ENCODE assay signal across 7 mouse cellular contexts in the genomic region with DNA sequence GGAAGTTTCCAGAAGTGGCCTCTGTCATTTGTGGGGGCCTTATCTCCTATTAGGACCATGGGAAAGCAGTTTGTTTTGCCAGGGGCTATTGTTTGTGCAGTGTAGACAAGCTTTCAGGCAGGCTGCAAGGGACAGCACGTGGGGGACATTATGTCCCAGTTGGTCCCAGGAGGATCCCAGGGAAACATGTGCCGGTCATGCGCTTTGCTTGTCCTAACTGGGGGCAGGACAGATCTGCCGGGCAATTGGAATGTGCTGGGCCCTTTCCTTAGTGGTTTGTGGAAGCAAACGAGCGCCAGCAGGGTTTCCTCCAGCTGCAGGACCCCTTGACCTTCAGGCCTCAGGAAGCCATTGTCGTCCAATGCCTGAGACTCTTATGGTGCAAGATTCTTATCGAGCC. TPM values are rescaled to one million over a fixed set of nuclear protein-coding genes. Genes with fewer than 3 reads are reported as not detected.
A peak's percentile ranks its signal among the peaks of the same experiment; 100 is the strongest.
DNase-seq lines count a peak whose midpoint lies in the region; ATAC-seq and TF ChIP-seq lines count a peak whose summit lies in the region.

No protein-coding gene starts in this region.

- no peak for TF ChIP-seq CTCF in heart, postnatal 0 days (IDR thresholded peaks at IDR 0.05; ENCODE audit: low read depth)

- peak; percentile 73 for DNase-seq in adrenal gland, adult 8-10 months
- DNase-seq in brain, adult 2 months (ENCODE audit: low read depth, low spot score), result peak; percentile 24
- peak; percentile 94 for DNase-seq in heart, postnatal 0 days (ENCODE audit: low spot score)
- no peak for DNase-seq in left cerebral cortex, adult 11 months (ENCODE audit: low spot score)

- H3K4me2 ChIP-seq in heart, postnatal 0 days (ENCODE audit: low read depth, low read length), result no peak overlapping the region
- H3K4me2 ChIP-seq in liver, embryonic 15.5 days, result no peak overlapping the region
- H3K4me2 ChIP-seq in forebrain, embryonic 13.5 days, result no peak overlapping the region

- TF ChIP-seq EP300 in heart, postnatal 0 days (IDR thresholded peaks at IDR 0.05; ENCODE audit: low read depth), result peak; percentile 100

- no peak overlapping the region for H3K4me3 ChIP-seq in heart, postnatal 0 days (ENCODE audit: low read depth, low read length)
- no peak overlapping the region for H3K4me3 ChIP-seq in liver, embryonic 15.5 days (replicated peaks)
- H3K4me3 ChIP-seq in forebrain, embryonic 13.5 days, result no peak overlapping the region

- H3K4me1 ChIP-seq in heart, postnatal 0 days (ENCODE audit: control insufficient read depth, insufficient read depth), result peaks cover 83% of the 10 kb centered on the region
- peaks cover 59% of the 10 kb centered on the region for H3K4me1 ChIP-seq in liver, embryonic 15.5 days (replicated peaks)
- peaks cover 18% of the 10 kb centered on the region for H3K4me1 ChIP-seq in forebrain, embryonic 13.5 days

- peak overlapping the region; percentile 98 for H3K27ac ChIP-seq in heart, postnatal 0 days (ENCODE audit: low read depth)
- peak overlapping the region; percentile 70; the same call in 1 of the 2 replicates for H3K27ac ChIP-seq in liver, embryonic 15.5 days (replicated peaks)
- no peak overlapping the region for H3K27ac ChIP-seq in forebrain, embryonic 13.5 days

- peaks cover 45% of the 10 kb centered on the region for H3K36me3 ChIP-seq in heart, postnatal 0 days (replicated peaks; ENCODE audit: control insufficient read depth, insufficient read depth, low read length)
- H3K36me3 ChIP-seq in liver, embryonic 15.5 days (replicated peaks), result no peaks in the 10 kb centered on the region
- H3K36me3 ChIP-seq in forebrain, embryonic 13.5 days (ENCODE audit: poor library complexity, severe bottlenecking), result no peaks in the 10 kb centered on the region

- no peaks in the 10 kb centered on the region for H3K27me3 ChIP-seq in heart, postnatal 0 days (ENCODE audit: control insufficient read depth, insufficient read depth, low read length)
- no peaks in the 10 kb centered on the region for H3K27me3 ChIP-seq in liver, embryonic 15.5 days
- H3K27me3 ChIP-seq in forebrain, embryonic 13.5 days, result no peaks in the 10 kb centered on the region

- ATAC-seq in heart, postnatal 0 days (ENCODE audit: insufficient read depth, low read depth), result peak; percentile 86
- peak; percentile 16; the same call in 1 of the 2 replicates for ATAC-seq in liver, embryonic 15.5 days (ENCODE audit: insufficient read depth)
- no peak for ATAC-seq in forebrain, embryonic 13.5 days
- no peak for ATAC-seq in erythroblast, adult 5-6 weeks (replicated peaks; ENCODE audit: low FRiP score, poor library complexity, severe bottlenecking)

- no peaks in the 10 kb centered on the region for H3K9me3 ChIP-seq in heart, postnatal 0 days (replicated peaks; ENCODE audit: control insufficient read depth, low read length)
- no peaks in the 10 kb centered on the region for H3K9me3 ChIP-seq in liver, embryonic 15.5 days (replicated peaks)
- no peaks in the 10 kb centered on the region for H3K9me3 ChIP-seq in forebrain, embryonic 13.5 days (replicated peaks)

- 19% methylated on average over 8 of the region's 8 CpGs for WGBS in heart, postnatal 0 days
- WGBS in liver, embryonic 15.5 days (ENCODE audit: insufficient replicate concordance), result 55% methylated on average over 8 of the region's 8 CpGs
- 35% methylated on average over 8 of the region's 8 CpGs for WGBS in forebrain, embryonic 13.5 days

- no peak overlapping the region for H3K9ac ChIP-seq in heart, postnatal 0 days (replicated peaks; ENCODE audit: low read depth, low read length)
- H3K9ac ChIP-seq in liver, embryonic 15.5 days, result no peak overlapping the region
- H3K9ac ChIP-seq in forebrain, embryonic 13.5 days, result no peak overlapping the region

RNA-seq across cellular contexts. Expression of a gene that starts 41.4 kb away (rescaled TPM):
- 100 to 1,000 TPM; 495 to 753 (median 629) TPM for total RNA-seq in adrenal gland, adult 8-10 months (2022)
- 164 and 257 TPM in 2 replicates for total RNA-seq in heart, postnatal 0 days (2014; rRNA removed; ENCODE audit: low replicate concordance)
- polyA plus RNA-seq in heart, postnatal 0 days (2015; fragmentation: Nextera tagmentation; extraction: Ambion mirVana), result 57.0 and 66.0 TPM in 2 replicates
- 6.3 and 6.7 TPM in 2 replicates for polyA plus RNA-seq in liver, embryonic 15.5 days (2015; fragmentation: Nextera tagmentation; extraction: Ambion mirVana)
- polyA plus RNA-seq in forebrain, embryonic 13.5 days (2015; fragmentation: Nextera tagmentation; extraction: Ambion mirVana), result 13.3 and 13.6 TPM in 2 replicates
- total RNA-seq in erythroblast, adult 5-6 weeks (2015; ENCODE audit: low replicate concordance), result 0.42 TPM in 1 of 2 replicates, not detected in the other
- total RNA-seq in erythroblast, adult 5-6 weeks (2017; ENCODE audit: low replicate concordance), result 0.77 and 0.84 TPM in 2 replicates

Comparison
In these comparisons a context has a peak if more than half of its experiments do, and no peak if none do; other contexts are left out.
1. ATAC-seq: peak in heart, postnatal 0 days (single experiment) and liver, embryonic 15.5 days (single experiment); none in forebrain, embryonic 13.5 days (single experiment) and erythroblast, adult 5-6 weeks (single experiment).
2. RNA of a gene that starts 41.4 kb away (total RNA-seq): 495 to 753 TPM in adrenal gland, adult 8-10 months and 164 to 257 TPM in heart, postnatal 0 days; 0.42 to 0.84 TPM in erythroblast, adult 5-6 weeks; every median in the first group is over 10 times any median in the second.